Mouse (Mus musculus) intestine, embryonic 14.5 days (tissue): ENCODE data around the gene Zfp60. TPM values are rescaled to one million over a fixed set of nuclear protein-coding genes. Genes with fewer than 3 reads are reported as not detected.

ENCODE experiments used
- ATAC-seq: fragments of 200-750 bp; cut with Nextera tagmentation; replicated peaks from 2 replicates; pipeline ENCODE4 v1.8.0; 2017; ENCODE audit warnings: low read depth, moderate number of reproducible peaks, moderate TSS enrichment, moderate library complexity; ENCODE audit not compliant: low FRiP score, low TSS enrichment
- DNase-seq: peaks from one replicate; pipeline ENCODE4 v3.0.0-alpha.2; 2018; ENCODE audit warnings: low spot score
- H3K27ac ChIP-seq: fragments of 300-500 bp; sonication (generic); 2 replicates; pipeline ENCODE4 v1.5.1; 2014; ENCODE audit warnings: low read depth, mild to moderate bottlenecking, control low read depth
- H3K27me3 ChIP-seq: fragments of 300-500 bp; sonication (generic); replicated peaks from 2 replicates; pipeline ENCODE4 v1.6.1; 2014; ENCODE audit warnings: low read length, control low read depth; ENCODE audit not compliant: control insufficient read depth, insufficient read depth
- H3K36me3 ChIP-seq: fragments of 300-500 bp; sonication (generic); 2 replicates; pipeline ENCODE4 v1.6.1; 2014; ENCODE audit warnings: low read length, control low read depth; ENCODE audit not compliant: control insufficient read depth, insufficient read depth
- H3K4me1 ChIP-seq: fragments of 300-500 bp; sonication (generic); replicated peaks from 2 replicates; pipeline ENCODE4 v1.6.1; 2014; ENCODE audit warnings: low read length, control low read depth, mixed read lengths; ENCODE audit not compliant: control insufficient read depth, insufficient read depth
- H3K4me2 ChIP-seq: fragments of 300-500 bp; sonication (generic); 2 replicates; pipeline ENCODE4 v1.6.1; 2014; ENCODE audit warnings: low read length
- H3K4me3 ChIP-seq: fragments of 300-500 bp; sonication (generic); 2 replicates; pipeline ENCODE4 v1.5.1; 2014; ENCODE audit warnings: low read depth, low read length, control low read depth, mixed read lengths
- H3K9ac ChIP-seq: fragments of 300-500 bp; sonication (generic); 2 replicates; pipeline ENCODE4 v1.6.1; 2014; ENCODE audit warnings: mild to moderate bottlenecking, low read length
- H3K9me3 ChIP-seq: fragments of 300-500 bp; sonication (generic); 2 replicates; pipeline ENCODE4 v1.6.1; 2016; ENCODE audit warnings: low read length, control low read depth; ENCODE audit not compliant: control insufficient read depth
- WGBS: fragments of 180-500 bp; shearing (Covaris S2); extraction: QIAGEN DNeasy Blood & Tissue Kit; methylation state at CpG from one replicate; pipeline ENCODE4 v1.1.7; 2014; 5-methylcytosine and 5-hydroxymethylcytosine counted together
- polyA plus RNA-seq: library from polyadenylated mRNA; unstranded; fragments of >200 nt; fragmentation: Nextera tagmentation; extraction: Ambion mirVana; gene quantifications from 2 replicates; pipeline ENCODE4 v1.2.1, GENCODE M21; 2014

Zfp60 gene
- 28.5 and 32.2 TPM in 2 replicates for polyA plus RNA-seq

- H3K27me3 ChIP-seq, result no peaks in the 10 kb centered on the region
- ATAC-seq, result peak; percentile 92
- no peaks in the 10 kb centered on the region for H3K4me1 ChIP-seq
- 0 out of 2 replicates have a peak, but pooled peaks cover 5% of the 10 kb centered on the region for H3K36me3 ChIP-seq
- DNase-seq, result peak; percentile 93
- under 1% methylated on average over 35 of the region's 35 CpGs for WGBS
- peak within 1 kb of the TSS; percentile 77 for H3K9ac ChIP-seq
- H3K4me2 ChIP-seq, result peak within 1 kb of the TSS; percentile 71
- no peaks in the 10 kb centered on the region for H3K9me3 ChIP-seq
- peak within 1 kb of the TSS; percentile 89 for H3K27ac ChIP-seq
- peak within 1 kb of the TSS; percentile 70 for H3K4me3 ChIP-seq
Measured at GRCm38 (mm10) chr7:27731281-27731883, at the start of gene Zfp60. Zfp60 (plus strand) TSS chr7:27731389.

- DNase-seq (no peak), ATAC-seq (no peak)
- Histone ChIP-seq H3K4me2 (no peak overlapping the region), H3K27ac (no peak overlapping the region), H3K9ac (no peak overlapping the region), H3K4me3 (no peak overlapping the region), H3K27me3 (no peaks in the 10 kb centered on the region), H3K9me3 (no peaks in the 10 kb centered on the region), H3K36me3 (no peaks in the 10 kb centered on the region), H3K4me1 (0 out of 2 replicates have a peak, but pooled peaks cover 2% of the 10 kb centered on the region)
- WGBS, result 52% methylated on average over 2 of the region's 2 CpGs
Measured at GRCm38 (mm10) chr7:27683218-27683617, 48.0 kb upstream of the Zfp60 start.

DNA sequence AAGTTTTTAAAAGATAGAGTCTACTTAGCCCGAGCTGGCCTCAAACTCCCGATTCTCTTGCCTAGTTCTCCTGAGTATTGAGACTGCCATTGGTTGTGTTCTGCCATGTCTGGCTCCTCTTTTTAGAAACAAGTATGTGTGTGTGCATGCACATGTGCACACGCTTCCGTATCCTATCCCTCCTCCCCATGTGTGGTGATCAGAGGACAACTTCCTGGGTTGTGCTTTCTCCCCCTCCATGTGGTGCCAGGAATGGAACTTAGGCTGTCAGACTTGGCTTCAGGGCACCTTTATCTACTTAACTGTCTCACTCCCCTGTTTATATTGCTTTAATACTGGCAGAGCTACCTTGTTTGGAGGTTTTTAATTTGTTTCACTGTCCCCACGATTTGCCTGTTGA lies 46.0 kb upstream of the Zfp60 start:
- Histone ChIP-seq H3K27ac (no peak overlapping the region), H3K27me3 (no peaks in the 10 kb centered on the region), H3K4me1 (0 out of 2 replicates have a peak, but pooled peaks cover 5% of the 10 kb centered on the region), H3K9ac (no peak overlapping the region), H3K36me3 (no peaks in the 10 kb centered on the region), H3K4me2 (peak overlapping the region; percentile 25; the same call in 1 of the 2 replicates), H3K4me3 (no peak overlapping the region), H3K9me3 (no peaks in the 10 kb centered on the region)
- ATAC-seq, result no peak
- no peak for DNase-seq
- WGBS, result 37% methylated on average over 5 of the region's 5 CpGs

GRCm38 (mm10) chr7:27685681-27686080 lies 45.5 kb upstream of the Zfp60 start:
- Histone ChIP-seq H3K4me2 (peak overlapping the region; percentile 25; the same call in 1 of the 2 replicates), H3K27ac (no peak overlapping the region), H3K36me3 (no peaks in the 10 kb centered on the region), H3K9ac (no peak overlapping the region), H3K4me1 (0 out of 2 replicates have a peak, but pooled peaks cover 5% of the 10 kb centered on the region), H3K4me3 (no peak overlapping the region), H3K27me3 (no peaks in the 10 kb centered on the region), H3K9me3 (no peaks in the 10 kb centered on the region)
- WGBS, result under 1% methylated on average over 6 of the region's 6 CpGs
- DNase-seq (peak; percentile 56), ATAC-seq (no peak)

GRCm38 (mm10) chr7:27687043-27687442 lies 44.1 kb upstream of the Zfp60 start:
- no peaks in the 10 kb centered on the region for H3K9me3 ChIP-seq
- H3K27me3 ChIP-seq, result no peaks in the 10 kb centered on the region
- H3K36me3 ChIP-seq, result no peaks in the 10 kb centered on the region
- no peak overlapping the region for H3K4me2 ChIP-seq
- H3K27ac ChIP-seq, result no peak overlapping the region
- DNase-seq, result peak; percentile 54
- no peak overlapping the region for H3K9ac ChIP-seq
- no peak overlapping the region for H3K4me3 ChIP-seq
- H3K4me1 ChIP-seq, result 0 out of 2 replicates have a peak, but pooled peaks cover 5% of the 10 kb centered on the region
- no peak for ATAC-seq
- 93% methylated on average over 1 of the region's 1 CpGs for WGBS

- DNase-seq (no peak), ATAC-seq (no peak)
- no peaks in the 10 kb centered on the region for H3K36me3 ChIP-seq
- H3K4me3 ChIP-seq, result no peak overlapping the region
- no peak overlapping the region for H3K27ac ChIP-seq
- H3K9ac ChIP-seq, result no peak overlapping the region
- H3K4me2 ChIP-seq, result peak overlapping the region; percentile 60
- H3K9me3 ChIP-seq, result no peaks in the 10 kb centered on the region
- 0 out of 2 replicates have a peak, but pooled peaks cover 5% of the 10 kb centered on the region for H3K4me1 ChIP-seq
- WGBS, result 68% methylated on average over 3 of the region's 3 CpGs
- no peaks in the 10 kb centered on the region for H3K27me3 ChIP-seq
Measured at GRCm38 (mm10) chr7:27687836-27688235, 43.4 kb upstream of the Zfp60 start.

DNA sequence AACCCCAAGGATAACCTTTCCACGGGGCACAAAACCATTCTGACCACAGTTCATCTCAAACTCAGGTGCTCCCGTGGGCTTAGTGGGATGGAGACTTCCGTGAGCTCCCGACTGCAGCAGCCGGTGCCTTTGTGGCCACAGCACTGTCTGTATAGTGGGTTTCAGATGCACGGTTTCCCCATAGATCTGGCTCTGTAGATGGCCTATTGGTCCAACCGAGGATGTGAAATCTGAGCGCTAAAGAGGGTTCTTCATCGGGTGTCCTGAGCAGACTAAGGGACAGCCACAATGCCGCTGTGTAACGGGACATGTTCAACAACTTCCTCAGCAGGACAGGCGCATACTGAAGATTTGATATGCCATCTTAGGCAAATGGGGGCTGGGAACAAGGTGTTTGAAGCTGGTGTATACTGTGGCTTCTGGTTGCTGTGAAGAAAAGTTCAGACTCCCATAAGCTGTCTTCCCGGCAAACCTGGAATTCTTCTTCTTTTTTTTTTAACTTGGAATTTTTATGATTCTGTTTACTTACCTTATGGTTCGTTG lies 42.9 kb upstream of the Zfp60 start:
- H3K4me3 ChIP-seq, result peak overlapping the region; percentile 40
- no peaks in the 10 kb centered on the region for H3K36me3 ChIP-seq
- peak overlapping the region; percentile 57 for H3K9ac ChIP-seq
- ATAC-seq (no peak), DNase-seq (peak; percentile 52)
- H3K4me2 ChIP-seq, result peak overlapping the region; percentile 60
- H3K27ac ChIP-seq, result no peak overlapping the region; the same call in 1 of the 2 replicates
- H3K27me3 ChIP-seq, result no peaks in the 10 kb centered on the region
- 37% methylated on average over 14 of the region's 14 CpGs for WGBS
- no peaks in the 10 kb centered on the region for H3K9me3 ChIP-seq
- H3K4me1 ChIP-seq, result 0 out of 2 replicates have a peak, but pooled peaks cover 5% of the 10 kb centered on the region

DNA sequence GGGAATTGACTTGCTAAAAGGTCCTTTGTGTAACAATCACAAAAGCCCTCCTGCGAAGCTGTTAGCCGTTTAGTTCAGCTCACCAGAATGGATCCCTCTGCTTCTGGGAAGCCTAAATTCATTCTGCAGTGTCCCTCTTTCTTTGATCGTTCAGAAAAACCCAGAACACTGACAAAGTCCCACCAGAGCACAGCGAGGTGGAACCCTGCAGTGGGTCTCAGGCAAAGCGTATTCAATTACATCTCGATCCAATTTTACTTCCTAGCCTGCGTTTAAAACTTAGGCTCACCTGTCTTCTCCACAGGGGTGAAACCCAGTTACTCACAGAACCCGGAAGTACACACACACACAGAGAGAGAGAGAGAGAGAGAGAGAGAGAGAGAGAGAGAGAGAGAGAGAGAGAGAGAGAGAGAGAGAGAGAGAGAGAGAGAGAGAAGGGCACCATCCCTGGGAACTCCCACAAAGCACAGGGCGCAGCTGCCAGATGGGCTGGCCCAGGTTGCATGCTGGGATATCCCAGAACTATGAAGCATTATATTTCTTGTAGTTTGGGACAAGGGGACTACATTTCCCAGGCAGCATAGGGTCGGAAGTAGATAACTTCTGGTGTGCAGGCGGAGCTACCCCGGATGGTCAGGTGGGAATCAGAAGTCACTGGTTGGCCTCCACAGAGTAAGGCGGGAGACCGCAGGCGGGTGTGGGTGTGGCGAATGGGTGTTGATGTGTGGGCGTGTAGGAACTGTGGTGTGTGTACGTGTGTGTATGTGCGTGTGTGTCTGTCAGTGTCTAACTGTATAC lies 42.2 kb upstream of the Zfp60 start, which contains the start of gene Zfp607b:
Gene Zfp607b (plus strand): TSS at position 526 of the 798 bp plus-strand sequence.
- H3K4me2 ChIP-seq, result peak within 1 kb of the TSS; percentile 60
- ATAC-seq (peak; percentile 99), DNase-seq (peak; percentile 84)
- under 1% methylated on average over 19 of the region's 19 CpGs for WGBS
- no peaks in the 10 kb centered on the region for H3K36me3 ChIP-seq
- peak within 1 kb of the TSS; percentile 64 for H3K27ac ChIP-seq
- 0 out of 2 replicates have a peak, but pooled peaks cover 5% of the 10 kb centered on the region for H3K4me1 ChIP-seq
- peak within 1 kb of the TSS; percentile 57 for H3K9ac ChIP-seq
- H3K27me3 ChIP-seq, result no peaks in the 10 kb centered on the region
- no peaks in the 10 kb centered on the region for H3K9me3 ChIP-seq
- peak within 1 kb of the TSS; percentile 40 for H3K4me3 ChIP-seq
